Mouse (Mus musculus) retina, embryonic 14.5 days (tissue): ENCODE data around the gene Pgm2l1.
A peak's percentile ranks its signal among the peaks of the same experiment; 100 is the strongest.

ENCODE experiments used
- DNase-seq: peaks from one replicate; pipeline ENCODE4 v3.0.0-alpha.2; 2015; ENCODE audit warnings: low spot score

The Pgm2l1 gene

DNA sequence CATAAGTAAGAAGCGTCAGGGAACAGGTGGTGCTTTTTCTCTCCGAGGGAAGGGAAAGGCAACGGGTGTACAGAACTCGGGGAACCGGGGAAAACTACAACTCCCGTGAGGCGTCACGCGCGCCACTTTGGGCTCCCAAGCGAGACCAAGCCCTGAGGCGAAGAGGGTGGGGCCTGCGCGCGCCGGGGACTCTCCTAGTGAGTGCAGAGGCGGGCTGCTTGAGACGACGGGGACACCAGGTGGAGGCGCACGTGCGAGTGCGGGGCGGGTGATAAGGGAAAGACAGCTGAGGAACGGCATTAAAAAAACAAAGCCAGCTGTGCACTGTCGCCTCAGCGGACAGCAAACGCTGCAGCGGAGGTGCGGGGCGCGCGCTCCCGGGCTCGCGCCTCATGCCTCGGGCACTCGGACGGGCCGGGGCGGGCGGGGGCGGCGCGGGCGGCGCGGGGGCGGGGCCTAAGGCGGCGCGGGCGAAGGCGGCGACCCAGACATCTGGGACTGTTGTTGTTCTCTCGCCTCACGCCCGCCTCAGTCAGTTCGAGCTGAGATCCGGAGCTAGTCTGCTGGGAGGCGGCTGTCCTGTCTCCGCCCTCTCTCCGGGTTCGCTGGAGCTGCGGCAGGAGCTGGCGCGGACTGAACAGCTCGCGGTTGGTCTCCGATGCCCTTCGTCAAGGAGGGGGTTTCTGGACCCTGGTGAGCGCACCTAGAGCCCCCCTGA is at the start of gene Pgm2l1:
TSS of gene Pgm2l1 (plus strand) at position 237 of the 718 bp plus-strand sequence.
- DNase-seq = peak; percentile 96

- peak; percentile 43 for DNase-seq
Measured at GRCm38 (mm10) chr7:100178016-100178890, 48.9 kb upstream of the Pgm2l1 start.

- peak; percentile 24 for DNase-seq
Measured at GRCm38 (mm10) chr7:100178891-100179233, 48.3 kb upstream of the Pgm2l1 start.

DNA sequence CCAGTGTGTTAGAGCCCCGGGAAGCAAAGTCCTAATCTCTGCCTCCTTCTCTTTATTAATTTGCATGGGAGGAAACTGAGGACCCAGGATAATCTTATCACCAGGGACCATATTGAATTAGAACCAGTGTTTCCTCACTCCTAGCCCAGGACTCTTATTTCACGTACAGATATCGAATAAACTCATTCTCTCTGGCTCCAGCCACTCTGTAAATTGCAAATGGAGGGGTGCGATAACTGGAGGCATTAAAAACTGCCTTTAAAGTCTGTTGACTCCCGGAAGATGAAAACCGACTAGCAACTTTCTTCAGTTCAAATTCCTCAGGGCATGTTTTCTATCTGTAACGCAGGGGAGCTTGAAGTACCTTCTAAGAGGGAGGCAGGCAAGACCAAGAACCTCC is 47.8 kb upstream of the Pgm2l1 start:
- DNase-seq = no peak

GRCm38 (mm10) chr7:100179836-100180407 is 47.3 kb upstream of the Pgm2l1 start:
- no peak for DNase-seq

GRCm38 (mm10) chr7:100181176-100181575 is 46.0 kb upstream of the Pgm2l1 start:
- DNase-seq = no peak

DNA sequence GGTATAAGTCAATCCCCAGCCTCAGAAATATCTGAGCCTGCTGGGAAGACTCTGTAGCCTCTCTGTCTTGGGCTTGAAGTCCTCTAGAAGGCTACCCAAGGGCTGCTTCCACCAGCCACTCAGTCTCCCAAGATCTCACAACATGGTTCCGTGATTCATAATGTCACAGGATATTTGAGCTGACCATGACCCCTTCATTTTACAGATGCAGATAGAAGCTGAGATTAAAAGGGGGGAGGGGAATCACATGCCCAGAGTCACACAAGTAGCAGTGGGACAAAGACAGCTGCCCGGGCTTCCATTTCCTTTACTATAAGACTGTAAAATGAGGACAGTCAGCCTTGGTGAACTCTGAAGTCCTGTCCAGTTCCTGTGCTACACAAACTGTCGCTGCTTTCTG is 45.6 kb upstream of the Pgm2l1 start:
- no peak for DNase-seq

- no peak for DNase-seq
Measured at GRCm38 (mm10) chr7:100182388-100182787, 44.8 kb upstream of the Pgm2l1 start.

DNA sequence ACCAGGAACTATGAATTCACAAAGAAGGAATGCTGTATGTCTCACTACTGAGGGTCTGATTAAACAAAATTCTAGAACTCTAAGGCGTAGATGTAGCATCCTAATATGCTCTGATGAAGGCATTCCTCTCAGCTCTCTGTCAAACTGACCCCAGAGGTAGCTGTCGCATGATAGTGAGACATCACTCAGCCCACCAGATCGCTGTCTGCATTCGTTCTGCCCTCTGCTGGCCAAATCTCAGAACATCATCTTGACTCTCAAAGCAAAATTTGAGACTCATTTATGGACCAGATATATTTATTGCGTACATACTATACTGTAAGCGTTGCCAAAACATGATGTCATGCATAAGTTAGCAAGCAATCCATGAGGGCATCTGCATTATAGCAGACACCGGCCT is 39.6 kb upstream of the Pgm2l1 start:
- DNase-seq = peak; percentile 81

DNA sequence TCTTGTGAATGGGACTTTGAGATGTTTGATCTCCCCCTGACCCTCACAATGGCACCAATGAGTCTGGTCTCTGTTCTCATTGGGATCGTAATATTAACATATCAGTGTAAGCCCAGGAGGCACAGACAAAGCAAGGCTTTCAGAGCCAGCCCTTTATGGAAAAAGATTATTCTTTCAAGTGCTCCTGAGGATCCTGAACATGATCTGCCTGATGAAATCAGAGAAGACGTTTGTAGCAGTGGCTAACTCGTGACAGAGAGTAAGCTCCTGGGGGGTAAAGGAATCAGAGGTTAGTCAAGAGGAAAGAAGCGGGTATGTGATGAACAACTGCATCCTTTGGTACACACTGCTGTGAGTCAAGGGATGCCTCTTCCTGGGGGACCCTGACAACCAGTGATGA is 37.0 kb upstream of the Pgm2l1 start:
- no peak for DNase-seq

DNA sequence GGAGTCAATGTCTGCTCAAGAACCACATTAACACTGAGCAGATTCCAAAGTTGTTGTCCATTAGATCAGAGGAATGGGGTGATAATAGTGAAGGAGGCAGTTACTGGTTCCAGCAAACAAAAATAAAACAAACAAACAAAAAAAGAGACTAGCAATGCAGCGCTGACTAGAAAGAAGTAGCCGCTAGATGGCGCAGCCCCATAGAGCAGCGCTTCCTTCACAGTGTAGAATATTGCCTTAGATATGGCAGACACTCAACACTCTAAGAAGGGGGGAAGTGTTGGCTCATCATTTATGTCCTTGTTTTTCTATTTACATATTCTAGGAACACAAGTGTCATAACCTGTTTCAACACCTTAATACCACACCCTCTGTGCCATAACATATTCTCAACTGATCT is 36.4 kb upstream of the Pgm2l1 start:
- peak; percentile 85 for DNase-seq

- DNase-seq = no peak
Measured at GRCm38 (mm10) chr7:100201191-100201590, 26.0 kb upstream of the Pgm2l1 start.

GRCm38 (mm10) chr7:100203616-100204015 is 23.6 kb upstream of the Pgm2l1 start:
- DNase-seq = no peak

DNA sequence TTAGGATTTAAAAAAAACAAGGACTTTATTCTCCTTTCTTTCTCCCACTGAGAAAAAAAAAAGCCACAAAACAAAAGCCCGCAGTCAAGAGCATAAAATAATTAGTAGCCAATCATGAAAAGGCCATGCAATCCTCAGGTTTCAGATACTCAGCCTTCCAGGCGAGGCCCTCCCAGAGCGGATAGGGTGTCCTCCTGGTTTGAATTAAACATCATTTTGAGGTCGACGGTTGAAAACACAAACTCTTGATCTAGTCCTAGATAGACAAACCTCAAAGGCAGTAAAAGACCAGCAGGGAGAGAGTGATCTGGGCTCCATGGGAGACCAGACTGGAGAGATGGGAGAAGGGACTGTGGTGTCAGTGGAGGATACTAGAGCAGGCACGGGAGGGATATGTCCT is 22.3 kb upstream of the Pgm2l1 start:
- DNase-seq = no peak

- no peak for DNase-seq
Measured at GRCm38 (mm10) chr7:100206144-100206543, 21.1 kb upstream of the Pgm2l1 start.

DNA sequence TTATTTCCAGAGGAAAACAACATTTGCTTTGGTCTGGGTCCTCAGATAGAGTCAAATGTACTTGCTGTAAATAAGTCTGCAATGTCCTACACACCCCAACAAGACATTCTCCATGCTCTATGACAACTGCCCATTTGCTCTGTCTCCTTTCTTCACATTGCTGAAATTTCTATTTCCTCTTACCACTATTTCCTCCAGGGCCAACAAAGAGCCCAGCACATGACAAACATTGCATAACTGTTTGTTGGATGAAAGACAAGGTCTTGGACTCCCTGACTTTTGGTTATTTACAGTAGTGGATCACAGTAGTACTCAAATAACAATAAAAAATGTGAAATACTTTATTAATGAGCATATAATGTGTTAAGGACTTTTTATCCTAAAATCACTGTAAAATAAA is 19.3 kb upstream of the Pgm2l1 start:
- DNase-seq = no peak

DNA sequence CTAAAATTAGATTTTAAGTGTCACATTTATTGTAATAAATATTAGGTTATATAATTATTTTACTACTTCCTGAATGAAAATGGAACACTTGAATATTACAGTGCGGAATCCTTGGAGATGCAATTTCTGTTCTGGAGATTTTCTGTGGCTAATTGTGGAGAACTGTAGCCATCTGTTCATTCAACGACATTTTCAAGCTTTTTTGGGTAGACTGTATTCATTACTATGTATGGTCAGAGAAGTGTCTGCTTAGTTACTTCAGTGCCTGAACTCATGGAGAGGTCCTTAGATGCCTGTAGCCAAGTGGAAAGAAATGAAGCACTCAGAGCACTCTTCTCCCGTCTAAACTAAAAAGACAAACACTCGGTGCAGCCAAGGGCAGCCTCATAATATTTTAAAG is 12.9 kb upstream of the Pgm2l1 start:
- DNase-seq = no peak

DNA sequence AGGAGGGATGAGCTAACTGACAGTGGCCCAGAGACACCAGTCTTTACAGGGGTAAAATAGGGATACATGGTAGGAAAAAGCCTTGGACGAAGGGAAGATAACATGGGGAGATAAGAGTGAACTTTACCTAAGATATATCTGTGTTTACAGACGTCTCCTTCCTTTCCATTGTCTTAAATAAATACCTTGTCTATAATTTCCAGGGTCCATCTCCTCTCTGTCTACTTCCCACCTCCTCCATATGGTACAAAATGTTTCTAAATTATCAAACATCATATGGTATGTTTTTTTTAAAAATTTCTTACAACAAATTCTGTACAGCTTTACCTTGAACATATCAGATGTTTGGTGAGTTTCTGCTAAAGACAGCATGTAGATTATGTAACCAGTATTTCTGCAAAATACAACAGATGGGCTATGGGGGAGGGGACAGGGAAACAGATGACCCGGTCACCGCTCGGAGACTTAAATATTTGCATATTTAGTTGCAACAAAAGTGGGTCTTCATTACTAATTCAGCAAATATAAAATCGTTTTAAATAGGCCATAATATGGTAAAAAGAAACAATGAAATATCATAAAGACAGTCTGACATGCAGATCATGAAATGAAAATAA is 12.0 kb upstream of the Pgm2l1 start:
- peak; percentile 10 for DNase-seq

- DNase-seq = no peak
Measured at GRCm38 (mm10) chr7:100215976-100216375, 11.2 kb upstream of the Pgm2l1 start.

DNA sequence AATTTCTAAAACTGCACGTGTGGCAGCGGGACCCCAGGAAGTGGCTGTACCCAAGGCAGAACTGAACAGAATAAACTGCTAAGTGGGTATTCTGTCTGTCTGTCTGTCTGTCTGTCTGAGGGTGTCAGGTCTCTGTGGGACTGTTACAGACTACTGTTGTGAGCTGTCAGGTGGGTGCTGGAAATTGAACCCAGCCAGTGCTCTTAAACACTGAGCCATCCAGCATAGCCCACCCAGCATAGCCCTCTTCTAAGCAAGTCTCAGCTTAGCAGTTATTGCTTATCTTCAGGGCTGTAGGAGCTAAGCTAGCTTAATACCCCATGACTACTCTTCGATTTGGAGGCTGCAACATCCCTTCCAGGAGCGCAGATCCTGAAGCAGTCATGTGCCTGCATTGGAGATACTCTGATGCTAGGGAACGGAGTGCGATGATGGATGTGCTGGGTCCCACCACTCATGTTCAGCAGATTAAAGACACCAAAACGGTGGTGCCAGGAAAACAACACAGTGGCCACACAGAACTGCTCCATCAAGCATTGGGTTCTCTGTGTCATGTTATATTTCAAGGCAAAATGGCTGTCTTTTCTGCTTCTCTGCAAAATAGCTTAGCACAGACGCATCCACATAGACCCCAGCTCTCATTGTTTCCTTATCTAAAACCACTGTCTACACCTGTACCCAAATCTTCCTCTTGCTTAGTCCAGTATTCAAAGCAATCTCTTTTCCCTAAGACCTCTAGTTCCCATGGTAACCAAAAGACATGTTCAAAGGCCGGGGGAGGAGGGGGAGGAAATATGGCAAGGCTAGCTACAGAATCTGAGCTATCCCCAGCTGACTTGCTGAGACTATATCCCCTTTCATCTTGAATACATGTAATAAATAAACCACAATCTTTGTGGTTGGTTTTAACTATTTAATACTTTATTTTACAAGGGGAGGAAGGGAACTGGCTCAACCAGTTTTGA is 10.3 kb upstream of the Pgm2l1 start:
- DNase-seq = no peak

DNA sequence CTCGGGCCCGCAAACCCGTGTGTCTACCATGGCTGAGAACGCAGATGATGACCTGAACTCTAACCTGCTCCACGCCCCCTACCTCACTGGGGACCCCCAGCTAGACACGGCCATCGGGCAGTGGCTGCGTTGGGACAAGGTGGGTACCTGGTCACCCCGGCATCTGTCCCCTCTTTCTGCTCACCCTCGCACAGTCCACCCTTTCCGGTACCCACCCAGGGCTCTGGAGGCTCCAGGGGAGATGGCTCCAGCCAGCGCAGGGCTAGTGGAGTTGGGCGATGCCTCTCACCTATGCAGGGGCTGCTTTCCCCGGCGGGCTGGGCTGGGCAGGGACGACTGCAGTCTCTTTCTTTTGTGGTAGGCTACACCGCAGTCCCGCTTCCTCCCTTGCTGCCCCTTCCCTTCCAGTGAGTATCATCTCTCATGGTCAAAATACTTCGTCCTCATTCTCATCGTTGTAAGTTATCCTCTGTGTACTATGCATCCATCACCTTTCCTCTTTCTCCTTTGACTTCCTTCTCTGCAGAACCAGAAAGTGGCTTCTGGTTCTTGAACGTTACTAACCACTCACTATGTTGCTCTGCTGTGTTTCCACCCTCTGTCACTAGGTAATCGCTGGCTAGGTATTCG is 817 bp downstream of the Pgm2l1 start:
- DNase-seq = peak; percentile 24
